Mouse (Mus musculus): ENCODE data around the gene Mapkap1. TPM values are rescaled to one million over a fixed set of nuclear protein-coding genes. Genes with fewer than 3 reads are reported as not detected.

Mapkap1 gene
- polyA plus RNA-seq, 2 experiments: 14.9 to 25.5 TPM

GRCm38 (mm10) chr2:34573073-34573472 lies 166.5 kb downstream of the Mapkap1 start:
- H3K9me3 ChIP-seq (ENCODE audit: control insufficient read depth, low read length): no peaks in the 10 kb centered on the region
- no peak for DNase-seq (ENCODE audit: low read depth in 3 of 3, low spot score in 3 of 3)
- H3K27me3 ChIP-seq (ENCODE audit: control insufficient read depth, insufficient read depth, low read length): no peaks in the 10 kb centered on the region
- H3K9ac ChIP-seq (replicated peaks): no peak overlapping the region
- H3K36me3 ChIP-seq (replicated peaks; ENCODE audit: control insufficient read depth, insufficient read depth, low read depth): no peaks in the 10 kb centered on the region
- no peaks in the 10 kb centered on the region for H3K4me1 ChIP-seq (replicated peaks; ENCODE audit: control insufficient read depth in 2 of 2, insufficient read depth in 2 of 2, low read length in 1 of 2)
- no peak for TF ChIP-seq EP300 (IDR thresholded peaks at IDR 0.05; ENCODE audit: low read depth)
- WGBS (ENCODE audit: insufficient replicate concordance): 59% methylated on average over 4 of the region's 4 CpGs
- no peak overlapping the region for H3K4me3 ChIP-seq (ENCODE audit: insufficient read depth in 1 of 2, low read depth in 2 of 2, low read length in 2 of 2)
- H3K4me2 ChIP-seq (ENCODE audit: low read depth): no peak overlapping the region
- no peak for ATAC-seq (ENCODE audit: insufficient read depth)
- no peak overlapping the region for H3K27ac ChIP-seq

DNA sequence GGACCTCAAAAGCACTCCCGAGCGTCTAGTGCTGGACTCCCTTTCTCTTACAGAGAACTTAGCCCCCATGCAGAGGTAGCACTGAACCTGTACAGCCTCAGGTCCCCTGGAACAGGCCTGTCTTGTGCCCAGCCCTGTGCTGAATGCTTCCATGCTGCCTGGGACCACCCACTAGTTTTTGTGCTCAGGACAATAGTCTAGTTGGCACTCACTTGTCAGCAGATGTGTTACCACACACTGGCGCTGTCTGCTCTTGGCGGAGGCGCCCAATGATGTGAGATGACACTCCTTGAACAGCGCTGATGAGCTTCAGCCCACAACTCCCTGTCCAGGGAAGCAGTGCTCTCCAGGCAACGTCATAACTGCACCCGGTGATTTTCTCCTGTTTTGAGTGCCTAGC lies 182.0 kb downstream of the Mapkap1 start:
- Histone ChIP-seq H3K4me2 (ENCODE audit: low read depth) (no peak overlapping the region), H3K27me3 (ENCODE audit: control insufficient read depth, insufficient read depth, low read length) (no peaks in the 10 kb centered on the region), H3K4me1 (replicated peaks; ENCODE audit: control insufficient read depth in 2 of 2, insufficient read depth in 2 of 2, low read length in 1 of 2) (no peaks in the 10 kb centered on the region), H3K9me3 (ENCODE audit: control insufficient read depth, low read length) (no peaks in the 10 kb centered on the region), H3K4me3 (ENCODE audit: insufficient read depth in 1 of 2, low read depth in 2 of 2, low read length in 2 of 2) (no peak overlapping the region), H3K27ac (no peak overlapping the region), H3K9ac (replicated peaks) (no peak overlapping the region), H3K36me3 (replicated peaks; ENCODE audit: control insufficient read depth, insufficient read depth, low read depth) (no peaks in the 10 kb centered on the region)
- WGBS (ENCODE audit: insufficient replicate concordance): 73% methylated on average over 8 of the region's 8 CpGs
- ATAC-seq (ENCODE audit: insufficient read depth) (no peak), DNase-seq (ENCODE audit: low read depth in 3 of 3, low spot score in 3 of 3) (no peak)
- TF ChIP-seq EP300 (IDR thresholded peaks at IDR 0.05; ENCODE audit: low read depth) (no peak), CTCF (IDR thresholded peaks at IDR 0.05; ENCODE audit: low read depth) (no peak)

DNA sequence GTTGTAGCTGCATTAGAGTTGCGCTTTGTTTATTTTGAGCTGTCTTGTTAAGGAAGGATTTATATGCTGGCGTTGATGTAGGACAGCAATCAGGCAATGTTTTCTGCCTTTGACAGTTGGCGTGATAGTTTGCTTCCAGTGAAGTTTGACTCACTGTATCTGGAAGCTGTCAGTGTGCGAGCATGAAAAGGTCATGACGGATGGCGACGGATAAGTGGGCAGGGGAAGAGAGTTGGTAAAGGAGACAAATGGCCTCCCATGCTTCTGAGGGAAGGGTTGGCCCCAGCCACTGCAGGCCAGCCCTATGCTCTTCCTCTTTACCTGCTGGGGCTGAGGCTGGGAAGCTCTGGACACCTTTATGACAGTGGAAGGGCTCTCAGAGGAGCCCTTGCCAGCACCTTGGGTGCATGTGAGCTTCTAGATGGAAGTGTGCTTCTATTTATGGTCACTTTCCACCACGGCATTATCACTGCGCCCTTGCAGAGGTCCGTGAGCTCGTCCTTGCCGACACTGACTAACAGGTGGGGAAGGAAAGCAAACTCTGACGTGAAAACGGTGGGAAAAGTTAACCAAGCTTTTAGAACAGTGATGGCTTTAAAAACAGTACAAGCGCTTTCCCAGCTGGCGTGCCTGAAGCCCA lies 185.3 kb downstream of the Mapkap1 start:
- no peaks in the 10 kb centered on the region for H3K4me1 ChIP-seq (replicated peaks; ENCODE audit: control insufficient read depth in 2 of 2, insufficient read depth in 2 of 2, low read length in 1 of 2)
- DNase-seq (ENCODE audit: low read depth in 3 of 3, low spot score in 3 of 3): no peak
- no peak overlapping the region for H3K27ac ChIP-seq

DNA sequence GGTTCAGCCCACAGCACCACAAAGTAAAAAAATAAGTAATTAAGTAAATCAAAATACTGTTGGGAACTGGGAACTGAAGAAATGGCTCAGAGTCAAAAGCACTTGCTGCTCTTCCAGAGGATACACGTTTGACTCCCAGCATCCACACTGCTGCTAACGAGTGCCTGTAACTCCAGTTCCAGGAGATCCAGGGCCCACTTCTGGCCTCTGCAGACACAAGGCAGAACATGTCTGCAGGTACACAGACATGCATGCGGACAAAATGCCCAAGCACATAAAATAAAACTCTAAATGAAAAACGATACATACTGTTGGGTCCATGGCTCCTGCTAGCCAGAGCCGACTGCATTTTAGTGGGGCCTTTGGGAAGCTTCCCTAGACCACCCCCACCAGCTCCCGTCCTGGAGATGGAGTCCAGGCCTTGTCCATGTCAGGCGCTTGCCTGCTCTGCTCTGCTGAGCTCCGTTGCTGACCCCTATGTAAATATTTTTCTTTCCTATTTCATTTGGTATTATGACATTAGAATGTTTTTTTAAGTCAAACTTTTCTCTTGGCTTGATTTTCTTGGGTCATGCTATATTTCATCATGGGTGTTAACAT lies 185.9 kb downstream of the Mapkap1 start:
- no peak overlapping the region for H3K27ac ChIP-seq
- no peak for ATAC-seq (ENCODE audit: insufficient read depth)
- WGBS (ENCODE audit: insufficient replicate concordance): 67% methylated on average over 8 of the region's 8 CpGs
- no peaks in the 10 kb centered on the region for H3K9me3 ChIP-seq (ENCODE audit: control insufficient read depth, low read length)
- H3K9ac ChIP-seq (replicated peaks): no peak overlapping the region
- no peak for DNase-seq (ENCODE audit: low read depth in 3 of 3, low spot score in 3 of 3)
- H3K36me3 ChIP-seq (replicated peaks; ENCODE audit: control insufficient read depth, insufficient read depth, low read depth): no peaks in the 10 kb centered on the region
- no peak overlapping the region for H3K4me2 ChIP-seq (ENCODE audit: low read depth)
- TF ChIP-seq CTCF (IDR thresholded peaks at IDR 0.05; ENCODE audit: low read depth) (no peak), EP300 (IDR thresholded peaks at IDR 0.05; ENCODE audit: low read depth) (no peak)
- no peak overlapping the region for H3K4me3 ChIP-seq (ENCODE audit: insufficient read depth in 1 of 2, low read depth in 2 of 2, low read length in 2 of 2)
- H3K27me3 ChIP-seq (ENCODE audit: control insufficient read depth, insufficient read depth, low read length): no peaks in the 10 kb centered on the region
- H3K4me1 ChIP-seq (replicated peaks; ENCODE audit: control insufficient read depth in 2 of 2, insufficient read depth in 2 of 2, low read length in 1 of 2): no peaks in the 10 kb centered on the region

More for the DNA sequence above, 185.3 kb downstream of the Mapkap1 start:
- no peaks in the 10 kb centered on the region for H3K27me3 ChIP-seq (ENCODE audit: control insufficient read depth, insufficient read depth, low read length)
- 78% methylated on average over 16 of the region's 16 CpGs for WGBS (ENCODE audit: insufficient replicate concordance)
- no peaks in the 10 kb centered on the region for H3K36me3 ChIP-seq (replicated peaks; ENCODE audit: control insufficient read depth, insufficient read depth, low read depth)
- no peak for TF ChIP-seq EP300 (IDR thresholded peaks at IDR 0.05; ENCODE audit: low read depth)
- TF ChIP-seq CTCF (IDR thresholded peaks at IDR 0.05; ENCODE audit: low read depth): no peak
- no peak for ATAC-seq (ENCODE audit: insufficient read depth)
- H3K4me2 ChIP-seq (ENCODE audit: low read depth): no peak overlapping the region
- no peaks in the 10 kb centered on the region for H3K9me3 ChIP-seq (ENCODE audit: control insufficient read depth, low read length)
- no peak overlapping the region for H3K4me3 ChIP-seq (ENCODE audit: insufficient read depth in 1 of 2, low read depth in 2 of 2, low read length in 2 of 2)
- H3K9ac ChIP-seq (replicated peaks): no peak overlapping the region

DNA sequence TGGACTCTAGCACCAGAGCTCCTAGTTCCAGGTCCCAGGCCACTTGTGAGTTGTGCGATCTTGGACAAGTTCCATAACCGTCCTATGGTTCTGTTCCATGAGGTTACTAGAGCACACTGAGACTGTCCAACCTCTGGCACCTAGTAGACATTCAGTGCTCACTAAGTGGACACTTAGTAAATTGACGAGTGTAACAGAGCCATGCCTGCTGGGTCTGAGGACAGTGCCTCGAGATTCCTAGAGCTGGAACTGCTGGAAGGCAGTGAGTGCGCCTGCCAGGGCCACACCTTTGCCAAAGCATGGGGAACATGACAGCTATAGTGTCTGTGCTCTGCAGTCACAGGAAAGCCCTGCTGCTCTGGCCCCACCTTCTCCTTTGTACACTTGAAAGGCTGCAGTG lies 187.4 kb downstream of the Mapkap1 start:
- Histone ChIP-seq H3K4me1 (replicated peaks; ENCODE audit: control insufficient read depth in 2 of 2, insufficient read depth in 2 of 2, low read length in 1 of 2) (no peaks in the 10 kb centered on the region), H3K4me3 (ENCODE audit: insufficient read depth in 1 of 2, low read depth in 2 of 2, low read length in 2 of 2) (no peak overlapping the region), H3K9me3 (ENCODE audit: control insufficient read depth, low read length) (no peaks in the 10 kb centered on the region), H3K36me3 (replicated peaks; ENCODE audit: control insufficient read depth, insufficient read depth, low read depth) (no peaks in the 10 kb centered on the region), H3K9ac (replicated peaks) (no peak overlapping the region), H3K27me3 (ENCODE audit: control insufficient read depth, insufficient read depth, low read length) (no peaks in the 10 kb centered on the region), H3K4me2 (ENCODE audit: low read depth) (no peak overlapping the region), H3K27ac (no peak overlapping the region)
- no peak for TF ChIP-seq EP300 (IDR thresholded peaks at IDR 0.05; ENCODE audit: low read depth)
- no peak for TF ChIP-seq CTCF (IDR thresholded peaks at IDR 0.05; ENCODE audit: low read depth)
- DNase-seq (ENCODE audit: low read depth in 3 of 3, low spot score in 3 of 3) (no peak), ATAC-seq (ENCODE audit: insufficient read depth) (no peak)
- 74% methylated on average over 5 of the region's 5 CpGs for WGBS (ENCODE audit: insufficient replicate concordance)

All from liver, embryonic 14.5 days (tissue).